19 mouse cellular contexts compared by ENCODE assay signal in genomic region chr10:64049151-64049550, GRCm38 (mm10). TPM values are rescaled to one million over a fixed set of nuclear protein-coding genes. Genes with fewer than 3 reads are reported as not detected.
DNase-seq lines count a peak whose midpoint lies in the region; ATAC-seq and TF ChIP-seq lines count a peak whose summit lies in the region.
"Had no signal": no experiment of that assay in that cellular context is flagged by ENCODE, and none has a peak within 500 bp of the region (broad histone marks: within the 10 kb centered on the region; RNA-seq: fewer than 3 reads in every experiment).

No protein-coding gene starts in this region.

- H3K4me2 ChIP-seq in heart, embryonic 13.5 days = no peak overlapping the region
- H3K4me2 ChIP-seq in limb, embryonic 13.5 days (replicated peaks) = no peak overlapping the region
- peak overlapping the region; percentile 46 for H3K4me2 ChIP-seq in myocyte (ENCODE audit: low read depth)
- H3K4me2 ChIP-seq in forebrain, embryonic 12.5 days = no peak overlapping the region
- H3K4me2 ChIP-seq: forebrain, embryonic 15.5 days; liver, embryonic 12.5 days; lung, embryonic 15.5 days; neural tube, embryonic 12.5 days had no signal

- DNase-seq in heart, postnatal 25 days (ENCODE audit: low spot score) = no peak
- DNase-seq in limb, embryonic 10.5 days (ENCODE audit: low spot score) = no peak
- peak; percentile 78 for DNase-seq in brain, adult 2 months (ENCODE audit: low read depth, low spot score)
- DNase-seq: cerebellum, adult 11 months; cerebellum, postnatal 36 days; gastrocnemius, postnatal 10 days; kidney, adult 2 months; kidney, postnatal 14 days; thymus, postnatal 25 days had no signal

- H3K4me1 ChIP-seq in heart, embryonic 13.5 days = peaks cover 29% of the 10 kb centered on the region
- H3K4me1 ChIP-seq in limb, embryonic 13.5 days = peaks cover 4% of the 10 kb centered on the region; the same call in 1 of the 2 replicates
- no peaks in the 10 kb centered on the region for H3K4me1 ChIP-seq in limb, embryonic 10.5 days
- H3K4me1 ChIP-seq in forebrain, embryonic 12.5 days = no peaks in the 10 kb centered on the region
- H3K4me1 ChIP-seq: forebrain, embryonic 15.5 days; liver, embryonic 12.5 days; lung, embryonic 15.5 days; midbrain, embryonic 10.5 days; neural tube, embryonic 12.5 days had no signal

- no peak overlapping the region for H3K4me3 ChIP-seq in heart, embryonic 13.5 days
- no peak overlapping the region for H3K4me3 ChIP-seq in limb, embryonic 13.5 days
- H3K4me3 ChIP-seq in limb, embryonic 10.5 days = no peak overlapping the region
- H3K4me3 ChIP-seq in myocyte = no peak overlapping the region
- H3K4me3 ChIP-seq in forebrain, embryonic 12.5 days (replicated peaks) = no peak overlapping the region
- H3K4me3 ChIP-seq: forebrain, embryonic 15.5 days; liver, embryonic 12.5 days; lung, embryonic 15.5 days; midbrain, embryonic 10.5 days; neural tube, embryonic 12.5 days had no signal

- H3K27ac ChIP-seq in heart, embryonic 13.5 days (replicated peaks) = peak overlapping the region; percentile 20; the same call in 1 of the 2 replicates
- no peak overlapping the region for H3K27ac ChIP-seq in limb, embryonic 13.5 days
- no peak overlapping the region for H3K27ac ChIP-seq in limb, embryonic 10.5 days
- no peak overlapping the region for H3K27ac ChIP-seq in forebrain, embryonic 12.5 days
- H3K27ac ChIP-seq: forebrain, embryonic 15.5 days; liver, embryonic 12.5 days; lung, embryonic 15.5 days; midbrain, embryonic 10.5 days; neural tube, embryonic 12.5 days had no signal

- ATAC-seq in heart, embryonic 13.5 days (ENCODE audit: extremely low read depth, insufficient number of reproducible peaks, low FRiP score, low TSS enrichment) = no peak
- peak; percentile 48; the same call in 1 of the 2 replicates for ATAC-seq in limb, embryonic 13.5 days (ENCODE audit: low FRiP score, low read depth)
- ATAC-seq in forebrain, embryonic 12.5 days (ENCODE audit: low FRiP score) = no peak
- ATAC-seq: forebrain, embryonic 15.5 days; liver, embryonic 12.5 days had no signal

- no peaks in the 10 kb centered on the region for H3K36me3 ChIP-seq in heart, embryonic 13.5 days
- no peaks in the 10 kb centered on the region for H3K36me3 ChIP-seq in limb, embryonic 13.5 days
- H3K36me3 ChIP-seq in limb, embryonic 10.5 days = no peaks in the 10 kb centered on the region
- no peaks in the 10 kb centered on the region for H3K36me3 ChIP-seq in myocyte (ENCODE audit: control insufficient read depth, insufficient read depth)
- H3K36me3 ChIP-seq in forebrain, embryonic 12.5 days (replicated peaks) = no peaks in the 10 kb centered on the region
- H3K36me3 ChIP-seq: forebrain, embryonic 15.5 days; liver, embryonic 12.5 days; lung, embryonic 15.5 days; midbrain, embryonic 10.5 days; neural tube, embryonic 12.5 days had no signal

- TF ChIP-seq POLR2A in myocyte (IDR thresholded peaks at IDR 0.05; ENCODE audit: insufficient read length, low read depth) = no peak

- intact Hi-C loops in heart, postnatal 25 days (cut with DNase I) = no loop called here

- 47% methylated on average over 6 of the region's 6 CpGs for WGBS in heart, embryonic 13.5 days
- WGBS in limb, embryonic 13.5 days = 72% methylated on average over 6 of the region's 6 CpGs
- WGBS in limb, embryonic 10.5 days = 94% methylated on average over 6 of the region's 6 CpGs
- WGBS in forebrain, embryonic 12.5 days = 90% methylated on average over 6 of the region's 6 CpGs

- H3K27me3 ChIP-seq in heart, embryonic 13.5 days (replicated peaks) = no peaks in the 10 kb centered on the region
- H3K27me3 ChIP-seq in limb, embryonic 13.5 days = no peaks in the 10 kb centered on the region
- H3K27me3 ChIP-seq in limb, embryonic 10.5 days (ENCODE audit: low read depth, poor library complexity, severe bottlenecking) = no peaks in the 10 kb centered on the region
- H3K27me3 ChIP-seq in myocyte (ENCODE audit: control insufficient read depth, insufficient read depth, insufficient read length) = no peaks in the 10 kb centered on the region
- H3K27me3 ChIP-seq in forebrain, embryonic 12.5 days = no peaks in the 10 kb centered on the region
- H3K27me3 ChIP-seq: forebrain, embryonic 15.5 days; liver, embryonic 12.5 days; lung, embryonic 15.5 days; neural tube, embryonic 12.5 days had no signal

- H3ac ChIP-seq in myocyte (ENCODE audit: control insufficient read depth, insufficient read length) = no peak overlapping the region

- no peaks in the 10 kb centered on the region for H3K79me2 ChIP-seq in myocyte (ENCODE audit: control insufficient read depth, insufficient read depth)

- no peaks in the 10 kb centered on the region for H3K9me3 ChIP-seq in heart, embryonic 13.5 days
- no peaks in the 10 kb centered on the region for H3K9me3 ChIP-seq in limb, embryonic 13.5 days
- no peaks in the 10 kb centered on the region for H3K9me3 ChIP-seq in limb, embryonic 10.5 days (replicated peaks)
- no peaks in the 10 kb centered on the region for H3K9me3 ChIP-seq in forebrain, embryonic 12.5 days
- H3K9me3 ChIP-seq: forebrain, embryonic 15.5 days; liver, embryonic 12.5 days; lung, embryonic 15.5 days; midbrain, embryonic 10.5 days; neural tube, embryonic 12.5 days had no signal

- no peak overlapping the region for H3K9ac ChIP-seq in heart, embryonic 13.5 days
- H3K9ac ChIP-seq in limb, embryonic 13.5 days = no peak overlapping the region
- no peak overlapping the region for H3K9ac ChIP-seq in forebrain, embryonic 12.5 days
- H3K9ac ChIP-seq: forebrain, embryonic 15.5 days; liver, embryonic 12.5 days; lung, embryonic 15.5 days; neural tube, embryonic 12.5 days had no signal

TF ChIP-seq in myocyte, 11 proteins besides CTCF, POLR2A, EP300 and RAD21:
- TF ChIP-seq CEBPB (IDR thresholded peaks at IDR 0.05; ENCODE audit: insufficient read depth, poor library complexity, severe bottlenecking) (peak; percentile 48; the same call in 1 of the 2 replicates), TCF12 (IDR thresholded peaks at IDR 0.05; ENCODE audit: insufficient read depth, poor library complexity, severe bottlenecking) (no peak), MAX (IDR thresholded peaks at IDR 0.05; ENCODE audit: low read depth) (peak; percentile 90)

RNA-seq across cellular contexts. Expression of gene Lrrtm3, which starts 40.9 kb away (rescaled TPM):
- polyA plus RNA-seq in heart, embryonic 13.5 days (2015; fragmentation: Nextera tagmentation; extraction: Ambion mirVana) = 0.83 and 1.4 TPM in 2 replicates
- total RNA-seq in heart, postnatal 25 days (2021) = under 1 TPM in 1 of 2 experiments, not detected in 1; 0.21 TPM
- 1.5 and 1.8 TPM in 2 replicates for polyA plus RNA-seq in limb, embryonic 13.5 days (2015; fragmentation: Nextera tagmentation; extraction: Ambion mirVana)
- polyA plus RNA-seq in limb, embryonic 10.5 days (2016; fragmentation: Nextera tagmentation; extraction: Ambion mirVana) = 0.06 and 0.53 TPM in 2 replicates
- polyA plus RNA-seq in myocyte (2012; fragmentation: generic; extraction: Trizol) = 0.01 TPM
- 3.7 and 5.2 TPM in 2 replicates for polyA plus RNA-seq in forebrain, embryonic 12.5 days (2016; fragmentation: Nextera tagmentation; extraction: Ambion mirVana)
- total RNA-seq: MEL had no signal
- polyA plus RNA-seq: kidney, adult 2 months had no signal
